Mouse (Mus musculus) 3134 (cell line): ENCODE measurements at regions not wholly inside any gene's neighbourhood (a gene's known extent, or its start where the extent isn't known, plus 50 kb on each side); places are given as distances from the start of the nearest gene placed in this dataset.

Source experiments
- DNase-seq: peaks from one replicate; pipeline ENCODE4 v3.0.0-alpha.2; 2011; ENCODE audit warnings: low spot score; ENCODE audit not compliant: insufficient read length; ENCODE audit errors: extremely low read depth

DNA sequence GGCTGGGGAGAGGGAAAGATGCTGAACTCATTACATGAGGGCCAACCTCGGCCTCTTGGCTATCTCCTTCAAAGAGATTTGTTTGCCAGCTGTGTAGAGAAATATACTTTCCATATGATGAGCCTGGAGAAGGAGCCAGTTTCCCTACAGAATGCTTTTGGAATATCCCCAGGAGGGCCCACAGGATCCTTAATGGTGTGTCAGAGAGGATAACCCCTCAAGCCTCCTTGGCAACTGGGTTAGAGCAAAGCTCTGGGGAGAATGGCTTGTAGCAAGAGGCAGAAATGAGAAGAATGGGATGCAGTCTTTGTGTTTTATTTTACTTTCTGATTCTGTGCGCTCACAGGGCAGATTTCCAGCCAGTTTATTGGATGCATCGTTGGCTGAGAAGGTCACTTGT, 353.9 kb downstream of the Dmrt2 start:
- no peak for DNase-seq

GRCm38 (mm10) chr19:26037270-26037669, 365.1 kb downstream of the Dmrt2 start:
- DNase-seq = no peak

DNA sequence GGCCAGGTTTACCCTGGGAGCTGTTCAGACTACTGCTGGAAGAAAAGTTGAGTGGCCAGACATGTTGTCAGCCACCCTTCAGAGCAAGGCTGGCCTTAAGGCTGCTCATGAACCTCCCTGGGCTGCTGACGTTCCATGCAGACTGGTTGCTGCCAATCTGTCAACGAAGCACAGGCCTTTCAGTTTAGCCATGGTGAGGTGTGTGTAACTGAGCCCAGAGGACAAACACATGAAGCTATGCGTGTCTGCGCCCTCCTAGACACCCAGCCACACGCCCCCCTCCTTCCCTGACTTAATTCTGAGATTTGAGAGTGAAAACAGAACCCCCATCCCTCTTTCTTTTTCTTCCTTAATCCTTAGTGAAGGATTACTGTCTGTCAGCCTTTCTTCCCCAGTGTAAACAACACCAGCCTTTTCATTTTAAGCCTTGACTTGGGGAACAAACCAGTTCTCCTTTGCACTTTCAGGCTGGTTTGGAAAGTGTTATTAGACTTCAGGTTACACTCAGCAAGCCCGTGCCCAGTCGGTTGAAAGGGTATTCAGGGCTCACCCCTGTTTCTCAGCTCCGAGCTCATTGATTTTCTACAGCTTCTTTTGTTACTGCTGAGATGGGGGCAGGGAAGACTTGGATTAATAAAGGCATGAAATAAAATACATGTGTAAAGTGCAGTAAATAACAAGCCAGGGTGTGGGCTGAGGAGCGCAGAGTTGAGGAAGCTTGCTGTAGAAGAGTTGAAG, 379.4 kb downstream of the Dmrt2 start:
- no peak for DNase-seq

DNA sequence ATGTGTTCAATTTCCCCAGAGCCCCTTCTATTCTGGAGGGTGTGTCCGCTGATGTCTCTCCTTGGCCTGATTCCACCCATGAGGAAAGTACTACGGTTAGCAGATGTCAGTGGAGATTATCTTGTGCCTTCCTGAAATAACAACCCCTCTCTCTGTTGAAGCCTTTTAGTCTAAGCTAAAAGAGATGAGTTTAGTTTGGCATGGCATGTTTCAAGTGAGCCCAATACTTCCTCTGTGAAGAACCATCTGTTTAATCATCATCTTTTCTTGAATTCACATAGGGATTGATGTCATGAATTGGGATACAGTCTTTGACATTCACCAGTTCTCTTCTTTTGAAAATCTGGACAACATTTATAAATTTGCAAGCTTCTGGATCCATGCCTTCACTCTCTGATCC, 387.5 kb downstream of the Dmrt2 start:
- DNase-seq = no peak

DNA sequence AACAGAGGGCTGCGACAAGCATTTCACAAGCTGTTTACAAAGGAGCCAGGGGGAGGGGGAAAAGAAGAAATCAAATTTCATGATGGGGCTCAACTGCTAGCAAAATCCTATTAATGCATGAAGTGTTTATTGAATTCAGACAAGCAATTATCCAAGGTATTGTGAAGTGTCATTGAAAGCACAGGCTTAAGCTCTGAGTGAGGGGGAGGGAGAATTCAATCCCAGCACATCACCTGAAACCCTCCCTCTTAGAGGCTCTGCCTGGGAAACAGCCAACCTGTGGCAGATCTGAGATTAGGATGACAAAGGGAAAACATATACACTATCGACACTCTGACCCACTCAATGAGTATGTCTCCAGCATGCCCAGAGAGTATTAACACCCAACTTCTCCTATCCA, 396.3 kb downstream of the Dmrt2 start:
- no peak for DNase-seq

GRCm38 (mm10) chr19:26069908-26070307, 397.7 kb downstream of the Dmrt2 start:
- DNase-seq = no peak

DNA sequence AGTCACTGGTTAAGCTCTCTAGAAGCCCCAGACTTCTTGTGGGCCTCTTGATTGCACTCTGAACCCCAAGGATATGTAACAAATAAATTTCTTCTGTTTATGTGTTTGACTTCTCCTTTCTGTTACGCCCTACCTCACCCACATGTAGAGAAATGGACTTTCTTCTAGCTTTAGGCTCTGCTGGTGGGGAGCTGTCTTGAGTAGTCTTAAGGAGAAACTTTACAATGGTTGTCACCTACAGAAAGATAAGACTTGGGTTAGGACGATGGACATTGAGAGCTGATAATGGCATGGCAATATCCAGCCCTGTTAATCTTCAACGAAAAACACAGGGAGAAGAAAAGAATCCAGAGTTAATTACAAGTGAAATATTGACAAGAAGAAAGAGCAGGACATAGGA, 416.1 kb downstream of the Dmrt2 start:
- no peak for DNase-seq

DNA sequence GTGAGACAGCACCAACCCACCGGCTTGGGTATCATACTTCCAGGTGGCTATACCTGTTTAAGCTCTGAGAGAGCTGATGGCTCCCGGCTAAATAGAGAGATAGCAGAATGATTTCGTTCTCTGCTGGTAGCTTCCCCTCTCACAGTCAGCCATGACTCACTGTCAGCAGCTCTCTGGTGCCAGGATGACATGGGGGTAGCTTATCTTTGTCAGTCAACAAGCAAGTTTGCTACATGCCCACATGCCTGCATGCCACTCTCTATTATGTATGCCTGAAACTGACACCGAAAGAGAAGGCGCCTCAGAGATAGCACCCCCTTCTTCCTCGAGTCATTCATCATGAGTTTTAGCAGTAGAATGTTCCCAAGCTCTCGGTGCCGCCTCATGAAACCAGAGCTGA, 419.2 kb downstream of the Dmrt2 start:
- no peak for DNase-seq

DNA sequence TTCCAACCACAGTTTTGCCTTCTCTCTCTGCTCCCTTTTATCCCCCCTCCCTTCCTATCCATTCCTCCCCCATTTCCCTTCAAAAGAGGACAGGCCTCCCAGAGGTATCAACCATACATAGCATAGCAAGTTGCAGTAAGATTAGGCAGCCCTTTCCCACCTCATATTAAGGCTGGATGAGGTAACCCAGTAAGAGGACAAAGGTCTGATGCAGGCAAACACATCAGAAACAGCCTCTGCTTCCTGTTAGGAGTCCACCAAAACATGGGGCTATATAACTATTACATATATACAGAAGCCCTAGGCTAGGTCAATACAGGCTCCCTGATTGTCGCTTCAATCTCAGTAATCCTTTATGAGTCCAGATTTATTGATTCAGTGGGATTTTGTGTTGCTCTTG, 421.6 kb downstream of the Dmrt2 start:
- DNase-seq = no peak

GRCm38 (mm10) chr19:26114326-26114725, 442.1 kb downstream of the Dmrt2 start:
- no peak for DNase-seq

DNA sequence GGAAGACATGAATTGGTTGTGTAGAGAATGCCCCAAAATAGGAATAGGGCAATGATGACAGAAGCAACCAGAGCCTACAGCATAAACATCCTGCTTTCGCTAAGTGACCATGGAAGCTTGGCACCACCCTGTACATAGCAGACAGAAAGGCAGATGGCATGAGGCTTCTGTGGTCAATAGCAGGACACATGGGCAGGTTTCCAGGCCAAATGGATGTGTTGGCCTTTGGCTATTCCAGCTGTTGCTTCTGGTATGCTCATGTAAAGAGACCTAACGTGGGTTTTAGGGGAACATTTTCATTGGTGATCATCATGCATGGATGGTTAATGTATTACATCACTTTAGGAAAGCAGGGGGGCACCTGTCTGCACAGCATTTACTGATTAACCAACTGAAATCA, 456.2 kb downstream of the Dmrt2 start:
- no peak for DNase-seq

DNA sequence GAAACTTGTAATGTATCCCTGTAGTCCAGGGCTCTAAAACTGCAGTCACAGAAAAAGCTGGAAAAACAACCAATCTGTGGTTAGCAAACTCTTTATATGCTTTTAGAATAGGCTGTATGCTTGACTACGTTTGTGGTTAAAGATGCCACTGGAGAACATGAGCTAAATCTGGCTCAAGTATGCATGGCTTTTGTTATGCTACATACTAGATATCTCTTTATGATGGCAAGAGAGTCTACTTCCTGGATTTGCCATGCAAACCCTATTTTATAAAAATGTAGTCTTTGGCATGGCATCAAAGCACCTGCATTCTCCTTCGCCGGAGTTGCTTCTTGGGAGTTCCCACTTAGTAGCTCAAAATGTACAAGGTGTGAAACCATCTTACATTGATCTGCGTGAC, 462.2 kb downstream of the Dmrt2 start:
- DNase-seq = no peak

DNA sequence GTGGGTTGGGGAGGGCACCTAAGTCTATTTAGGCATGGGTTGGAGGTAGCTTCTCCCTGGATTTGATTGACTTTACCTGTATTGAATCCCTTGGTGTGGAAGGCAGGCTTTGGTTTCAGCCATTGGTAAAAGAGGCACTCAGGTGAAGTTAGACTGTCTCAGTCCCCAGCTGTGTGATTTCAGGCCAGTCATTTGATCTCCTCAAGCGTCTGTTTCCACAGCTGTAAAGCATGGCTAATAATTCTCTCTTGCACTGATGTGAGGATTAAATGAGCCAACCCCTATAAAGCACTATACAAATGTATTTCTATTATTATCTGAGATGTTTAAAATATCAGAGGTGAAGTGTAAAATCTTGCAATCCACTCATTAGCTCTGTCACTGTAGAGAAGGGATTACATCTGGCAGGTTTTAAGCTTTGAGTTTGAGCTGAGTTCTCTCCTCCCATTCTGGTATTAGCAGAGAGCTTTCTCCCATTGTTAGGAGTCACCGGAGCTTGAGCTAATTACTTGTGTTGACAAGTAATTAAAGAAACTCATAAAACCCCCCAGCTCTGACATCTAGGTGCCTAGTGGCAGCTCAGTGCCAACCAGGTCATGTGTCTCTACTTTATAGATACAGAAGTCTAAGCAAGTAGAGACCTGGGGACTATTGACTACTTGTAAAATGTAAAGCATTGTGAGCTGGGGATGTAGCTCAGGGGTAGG, 463.3 kb downstream of the Dmrt2 start:
- no peak for DNase-seq

DNA sequence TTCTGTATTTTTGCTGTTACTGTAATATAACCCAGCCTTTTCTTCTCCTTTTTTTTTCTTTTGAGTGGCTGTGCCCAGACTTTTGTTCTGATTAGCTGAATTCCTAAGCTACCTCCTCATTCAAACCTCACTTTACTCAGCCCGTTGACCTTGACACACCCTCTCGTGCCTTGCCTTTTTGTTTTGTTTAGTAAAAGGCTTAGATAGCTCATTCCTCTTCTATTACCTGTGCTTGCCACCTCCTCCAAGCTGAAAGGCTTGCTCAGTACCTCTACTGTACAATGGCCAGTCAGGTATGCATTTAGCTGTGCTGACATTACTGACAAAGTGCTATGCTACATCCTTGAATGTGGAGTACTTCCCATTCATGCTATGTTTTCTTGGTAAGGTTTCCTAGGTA, 464.2 kb upstream of the Smarca2 start:
- DNase-seq = no peak

DNA sequence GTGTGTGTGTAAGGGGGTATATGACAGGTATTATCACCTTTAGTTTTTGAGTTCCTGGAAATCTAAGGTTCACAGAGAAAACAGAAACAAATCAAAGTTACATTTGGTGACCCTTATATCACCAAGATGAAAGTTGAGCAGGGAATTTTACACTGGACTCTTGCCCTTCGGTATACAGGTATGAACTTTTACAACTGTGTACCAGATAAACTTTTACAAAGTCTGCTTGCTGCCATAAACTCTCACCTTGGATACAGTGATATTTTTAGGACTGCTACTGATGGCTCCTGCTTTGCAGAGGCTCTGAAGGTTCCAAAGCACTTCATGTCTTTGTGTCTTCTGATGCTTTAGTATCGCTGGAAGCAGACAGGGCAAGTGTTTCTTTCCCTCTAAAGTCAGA, 461.3 kb upstream of the Smarca2 start:
- DNase-seq = no peak

- DNase-seq = no peak
Observed at GRCm38 (mm10) chr19:26151216-26151615, 453.6 kb upstream of the Smarca2 start.

GRCm38 (mm10) chr19:26164993-26165392, 439.9 kb upstream of the Smarca2 start:
- DNase-seq = no peak

- DNase-seq = no peak
Observed at GRCm38 (mm10) chr19:26181774-26182173, 423.1 kb upstream of the Smarca2 start.

- no peak for DNase-seq
Observed at GRCm38 (mm10) chr19:26185012-26185411, 419.8 kb upstream of the Smarca2 start.

DNA sequence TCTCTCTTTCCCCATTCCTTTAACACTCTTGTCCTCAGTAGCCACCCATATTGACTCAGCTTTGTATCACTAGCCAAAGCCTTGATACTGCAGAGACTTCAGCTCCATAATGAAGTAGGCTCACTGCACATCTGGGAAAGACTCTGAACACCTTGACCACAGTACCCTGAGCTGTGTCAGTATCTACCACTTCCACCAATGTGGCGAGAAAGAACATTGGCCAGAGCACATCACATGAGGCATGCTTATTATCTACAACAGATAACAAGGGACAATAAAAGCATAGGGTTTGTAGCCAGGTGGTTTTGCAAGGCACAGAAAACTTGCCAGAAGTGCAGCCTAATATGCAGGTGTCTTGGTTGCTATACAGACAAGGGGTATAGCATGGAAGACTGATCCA, 414.0 kb upstream of the Smarca2 start:
- DNase-seq = no peak

- DNase-seq = no peak
Observed at GRCm38 (mm10) chr19:26193664-26194063, 411.2 kb upstream of the Smarca2 start.

- no peak for DNase-seq
Observed at GRCm38 (mm10) chr19:26208760-26209159, 396.1 kb upstream of the Smarca2 start.
